Mouse (Mus musculus): ENCODE data around the gene Kdsr. TPM values are rescaled to one million over a fixed set of nuclear protein-coding genes. Genes with fewer than 3 reads are reported as not detected.

The Kdsr gene
- polyA plus RNA-seq, 1 experiment from 2014 or later: 13.3 TPM

- no peaks in the 10 kb centered on the region for H3K4me1 ChIP-seq (replicated peaks)
- no peak overlapping the region for H3K4me3 ChIP-seq (replicated peaks)
- no peak overlapping the region for H3K9ac ChIP-seq (replicated peaks)
- no peak for ATAC-seq
- H3K36me3 ChIP-seq: no peaks in the 10 kb centered on the region
- no peak overlapping the region for H3K4me2 ChIP-seq (replicated peaks)
- no peaks in the 10 kb centered on the region for H3K9me3 ChIP-seq
- H3K27ac ChIP-seq: no peak overlapping the region
- H3K27me3 ChIP-seq: no peaks in the 10 kb centered on the region
- WGBS: 80% methylated on average over 2 of the region's 2 CpGs
These were observed 73.8 kb downstream of the Kdsr start for GRCm38 (mm10) chr1:106685702-106686101.

GRCm38 (mm10) chr1:106684546-106684945 is 75.0 kb downstream of the Kdsr start:
- Histone ChIP-seq H3K36me3 (no peaks in the 10 kb centered on the region), H3K27me3 (no peaks in the 10 kb centered on the region), H3K4me2 (replicated peaks) (no peak overlapping the region), H3K9ac (replicated peaks) (no peak overlapping the region), H3K27ac (no peak overlapping the region), H3K9me3 (no peaks in the 10 kb centered on the region), H3K4me3 (replicated peaks) (no peak overlapping the region), H3K4me1 (replicated peaks) (no peaks in the 10 kb centered on the region)
- no peak for ATAC-seq
- 90% methylated on average over 3 of the region's 3 CpGs for WGBS

GRCm38 (mm10) chr1:106682829-106683228 is 76.7 kb downstream of the Kdsr start:
- no peak overlapping the region for H3K9ac ChIP-seq (replicated peaks)
- H3K4me2 ChIP-seq (replicated peaks): no peak overlapping the region
- no peaks in the 10 kb centered on the region for H3K4me1 ChIP-seq (replicated peaks)
- no peak overlapping the region for H3K4me3 ChIP-seq (replicated peaks)
- ATAC-seq: no peak
- H3K27ac ChIP-seq: no peak overlapping the region
- H3K9me3 ChIP-seq: no peaks in the 10 kb centered on the region
- H3K27me3 ChIP-seq: no peaks in the 10 kb centered on the region
- no peaks in the 10 kb centered on the region for H3K36me3 ChIP-seq
- WGBS: 85% methylated on average over 3 of the region's 3 CpGs

GRCm38 (mm10) chr1:106679800-106680515 is 79.6 kb downstream of the Kdsr start:
- no peaks in the 10 kb centered on the region for H3K27me3 ChIP-seq
- H3K27ac ChIP-seq: no peak overlapping the region
- H3K4me3 ChIP-seq (replicated peaks): no peak overlapping the region
- no peak overlapping the region for H3K9ac ChIP-seq (replicated peaks)
- no peaks in the 10 kb centered on the region for H3K9me3 ChIP-seq
- no peak for ATAC-seq
- no peaks in the 10 kb centered on the region for H3K36me3 ChIP-seq
- H3K4me2 ChIP-seq (replicated peaks): no peak overlapping the region
- H3K4me1 ChIP-seq (replicated peaks): no peaks in the 10 kb centered on the region
- WGBS: 78% methylated on average over 6 of the region's 6 CpGs

- H3K36me3 ChIP-seq: no peaks in the 10 kb centered on the region
- no peak overlapping the region for H3K4me2 ChIP-seq (replicated peaks)
- no peak overlapping the region for H3K27ac ChIP-seq
- ATAC-seq: no peak
- H3K27me3 ChIP-seq: no peaks in the 10 kb centered on the region
- no peak overlapping the region for H3K4me3 ChIP-seq (replicated peaks)
- no peak overlapping the region for H3K9ac ChIP-seq (replicated peaks)
- H3K4me1 ChIP-seq (replicated peaks): no peaks in the 10 kb centered on the region
- 83% methylated on average over 5 of the region's 5 CpGs for WGBS
- no peaks in the 10 kb centered on the region for H3K9me3 ChIP-seq
These were observed 81.5 kb downstream of the Kdsr start for GRCm38 (mm10) chr1:106678060-106678478.

Other genes starting within 250 kb of the Kdsr start
- 11.5 and 11.8 TPM in 2 replicates for gene Bcl2, start 45.5 kb downstream of the Kdsr start, polyA plus RNA-seq (2015; fragmentation: Nextera tagmentation; extraction: Ambion mirVana)
- gene Vps4b, start 37.0 kb upstream of the Kdsr start, polyA plus RNA-seq (2015; fragmentation: Nextera tagmentation; extraction: Ambion mirVana): 40.4 and 42.7 TPM in 2 replicates
- 0.10 and 0.24 TPM in 2 replicates for gene Serpinb5, start 101.4 kb upstream of the Kdsr start, polyA plus RNA-seq (2015; fragmentation: Nextera tagmentation; extraction: Ambion mirVana)
- gene Serpinb12, start 174.7 kb upstream of the Kdsr start, polyA plus RNA-seq (2015; fragmentation: Nextera tagmentation; extraction: Ambion mirVana): not detected in 2 replicates
- gene Serpinb13, start 221.3 kb upstream of the Kdsr start, polyA plus RNA-seq (2015; fragmentation: Nextera tagmentation; extraction: Ambion mirVana): not detected in 2 replicates

Measured in midbrain, embryonic 13.5 days (tissue).